Mouse (Mus musculus) stomach, embryonic 16.5 days (tissue): ENCODE data around the gene Epha4. TPM values are rescaled to one million over a fixed set of nuclear protein-coding genes. Genes with fewer than 3 reads are reported as not detected.

Source experiments
- ATAC-seq: fragments of 200-750 bp; cut with Nextera tagmentation; 2 replicates; pipeline ENCODE4 v1.8.0; 2017; ENCODE audit warnings: moderate number of reproducible peaks, moderate TSS enrichment; ENCODE audit not compliant: insufficient read depth, low FRiP score
- H3K27ac ChIP-seq: fragments of 300-500 bp; sonication (generic); 2 replicates; pipeline ENCODE4 v1.5.1; 2014; ENCODE audit warnings: low read length
- H3K27me3 ChIP-seq: fragments of 300-500 bp; sonication (generic); 2 replicates; pipeline ENCODE4 v1.6.1; 2014; ENCODE audit warnings: low read length, control low read depth, mixed read lengths; ENCODE audit not compliant: control insufficient read depth, insufficient read depth
- H3K36me3 ChIP-seq: fragments of 300-500 bp; sonication (generic); 2 replicates; pipeline ENCODE4 v1.6.1; 2014; ENCODE audit warnings: low read length; ENCODE audit not compliant: control insufficient read depth, insufficient read depth
- H3K4me1 ChIP-seq: fragments of 300-500 bp; sonication (generic); 2 replicates; pipeline ENCODE4 v1.6.1; 2014; ENCODE audit warnings: low read length, control low read depth, mixed read lengths; ENCODE audit not compliant: control insufficient read depth, insufficient read depth
- H3K4me2 ChIP-seq: fragments of 300-500 bp; sonication (generic); 2 replicates; pipeline ENCODE4 v1.6.1; 2014; ENCODE audit warnings: low read depth, low read length, mixed read lengths
- H3K4me3 ChIP-seq: fragments of 300-500 bp; sonication (generic); replicated peaks from 2 replicates; pipeline ENCODE4 v1.5.1; 2014; ENCODE audit warnings: mild to moderate bottlenecking, low read length
- H3K9ac ChIP-seq: fragments of 300-500 bp; sonication (generic); 2 replicates; pipeline ENCODE4 v1.6.1; 2014; ENCODE audit warnings: low read length
- H3K9me3 ChIP-seq: fragments of 300-500 bp; sonication (generic); replicated peaks from 2 replicates; pipeline ENCODE4 v1.6.1; 2016; ENCODE audit warnings: low read length, control low read depth; ENCODE audit not compliant: control insufficient read depth
- WGBS: fragments of 180-500 bp; shearing (Covaris S2); extraction: QIAGEN DNeasy Blood & Tissue Kit; methylation state at CpG from one replicate; pipeline ENCODE4 v1.1.7; 2014; 5-methylcytosine and 5-hydroxymethylcytosine counted together
- polyA plus RNA-seq: library from polyadenylated mRNA; unstranded; fragments of >200 nt; fragmentation: Nextera tagmentation; extraction: Ambion mirVana; gene quantifications from 2 replicates; pipeline ENCODE4 v1.2.1, GENCODE M21; 2015

Gene Epha4
- polyA plus RNA-seq, 1 experiment from 2014 or later = 12.0 TPM

GRCm38 (mm10) chr1:77532576-77533183 lies 17.8 kb upstream of the Epha4 start:
- Histone ChIP-seq H3K36me3 (no peaks in the 10 kb centered on the region), H3K4me2 (no peak overlapping the region), H3K27me3 (no peaks in the 10 kb centered on the region), H3K9ac (no peak overlapping the region), H3K27ac (no peak overlapping the region), H3K4me1 (no peaks in the 10 kb centered on the region), H3K9me3 (no peaks in the 10 kb centered on the region), H3K4me3 (no peak overlapping the region)
- no peak for ATAC-seq
- WGBS = 49% methylated on average over 6 of the region's 6 CpGs

- no peak for ATAC-seq
- no peaks in the 10 kb centered on the region for H3K36me3 ChIP-seq
- H3K27me3 ChIP-seq = no peaks in the 10 kb centered on the region
- 60% methylated on average over 5 of the region's 5 CpGs for WGBS
- no peaks in the 10 kb centered on the region for H3K9me3 ChIP-seq
- H3K4me2 ChIP-seq = no peak overlapping the region
- no peaks in the 10 kb centered on the region for H3K4me1 ChIP-seq
- H3K9ac ChIP-seq = no peak overlapping the region
- H3K4me3 ChIP-seq = no peak overlapping the region
- no peak overlapping the region for H3K27ac ChIP-seq
These were observed 17.2 kb upstream of the Epha4 start for GRCm38 (mm10) chr1:77531934-77532575.

- H3K4me2 ChIP-seq = no peak overlapping the region
- no peak overlapping the region for H3K27ac ChIP-seq
- H3K4me1 ChIP-seq = no peaks in the 10 kb centered on the region
- ATAC-seq = no peak
- 66% methylated on average over 8 of the region's 8 CpGs for WGBS
- no peak overlapping the region for H3K4me3 ChIP-seq
- no peaks in the 10 kb centered on the region for H3K36me3 ChIP-seq
- H3K27me3 ChIP-seq = peaks cover 4% of the 10 kb centered on the region
- H3K9ac ChIP-seq = no peak overlapping the region
- H3K9me3 ChIP-seq = no peaks in the 10 kb centered on the region
These were observed 10.2 kb upstream of the Epha4 start for GRCm38 (mm10) chr1:77525082-77525481.

DNA sequence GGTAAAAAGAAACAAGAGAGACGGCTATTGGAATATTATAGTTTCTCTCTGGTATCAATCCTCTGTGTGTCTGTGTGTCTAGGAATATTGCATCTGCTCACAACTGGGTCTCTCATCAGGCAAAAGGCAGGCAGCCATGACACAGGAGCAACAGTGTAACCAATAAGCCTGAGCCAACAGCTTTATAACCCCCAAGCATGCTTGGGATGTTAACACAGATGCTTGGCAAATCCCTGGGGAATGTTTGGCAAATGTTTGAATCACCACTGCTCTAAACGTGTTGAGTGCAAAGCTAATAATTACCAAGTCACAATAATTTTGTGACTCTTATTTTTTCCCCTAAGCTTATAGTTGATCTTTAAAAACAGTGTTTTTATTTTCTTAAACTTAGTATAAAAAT lies 8.5 kb upstream of the Epha4 start:
- Histone ChIP-seq H3K36me3 (no peaks in the 10 kb centered on the region), H3K9ac (no peak overlapping the region), H3K4me3 (no peak overlapping the region), H3K4me2 (no peak overlapping the region), H3K27ac (no peak overlapping the region), H3K27me3 (peaks cover 4% of the 10 kb centered on the region), H3K4me1 (no peaks in the 10 kb centered on the region), H3K9me3 (no peaks in the 10 kb centered on the region)
- ATAC-seq = no peak
- WGBS = 59% methylated on average over 2 of the region's 2 CpGs

GRCm38 (mm10) chr1:77521640-77522539 lies 7.0 kb upstream of the Epha4 start:
- WGBS = 38% methylated on average over 17 of the region's 17 CpGs
- H3K27me3 ChIP-seq = peaks cover 9% of the 10 kb centered on the region
- no peak overlapping the region for H3K9ac ChIP-seq
- no peaks in the 10 kb centered on the region for H3K9me3 ChIP-seq
- ATAC-seq = no peak
- no peaks in the 10 kb centered on the region for H3K36me3 ChIP-seq
- H3K4me1 ChIP-seq = no peaks in the 10 kb centered on the region; the same call in 1 of the 2 replicates
- H3K4me3 ChIP-seq = no peak overlapping the region
- H3K4me2 ChIP-seq = no peak overlapping the region
- no peak overlapping the region for H3K27ac ChIP-seq

GRCm38 (mm10) chr1:77518715-77519114 lies 3.8 kb upstream of the Epha4 start:
- no peaks in the 10 kb centered on the region for H3K36me3 ChIP-seq
- H3K4me2 ChIP-seq = no peak overlapping the region
- ATAC-seq = no peak
- no peaks in the 10 kb centered on the region for H3K9me3 ChIP-seq
- 70% methylated on average over 3 of the region's 3 CpGs for WGBS
- H3K9ac ChIP-seq = no peak overlapping the region
- H3K4me1 ChIP-seq = peaks cover 5% of the 10 kb centered on the region; the same call in 1 of the 2 replicates
- no peak overlapping the region for H3K4me3 ChIP-seq
- H3K27me3 ChIP-seq = peaks cover 9% of the 10 kb centered on the region
- H3K27ac ChIP-seq = no peak overlapping the region

GRCm38 (mm10) chr1:77516203-77516991 lies 1.5 kb upstream of the Epha4 start:
- H3K9me3 ChIP-seq = no peaks in the 10 kb centered on the region
- WGBS = 2% methylated on average over 36 of the region's 36 CpGs
- peak overlapping the region; percentile 75 for H3K9ac ChIP-seq
- H3K4me3 ChIP-seq = peak overlapping the region; percentile 77
- H3K36me3 ChIP-seq = no peaks in the 10 kb centered on the region
- H3K4me1 ChIP-seq = peaks cover 19% of the 10 kb centered on the region; the same call in 1 of the 2 replicates
- H3K27me3 ChIP-seq = peaks cover 9% of the 10 kb centered on the region
- peak overlapping the region; percentile 96 for H3K4me2 ChIP-seq
- ATAC-seq = peak; percentile 41; the same call in 1 of the 2 replicates
- 0 out of 2 replicates have a peak overlapping the region, but pooled peaks have one; percentile 56 for H3K27ac ChIP-seq

DNA sequence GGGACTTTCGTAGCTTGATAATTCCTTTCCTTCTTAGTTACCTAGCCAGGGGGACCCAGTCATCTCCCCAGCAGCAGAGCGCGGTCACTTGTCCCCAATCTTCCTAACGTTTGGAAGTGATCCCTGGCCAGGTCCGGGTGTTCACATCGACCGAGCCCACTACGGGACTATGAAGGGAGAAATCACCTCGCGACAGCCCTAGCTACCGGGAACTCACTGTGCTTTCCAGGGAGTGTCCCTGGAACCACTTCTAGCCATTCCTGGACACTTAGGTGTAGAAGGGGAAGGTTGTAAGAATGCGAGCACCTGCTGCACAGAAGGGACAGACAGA lies 728 bp upstream of the Epha4 start:
- Histone ChIP-seq H3K27ac (peak overlapping the region; percentile 56), H3K9ac (peak overlapping the region; percentile 75)
- 0% methylated on average over 12 of the region's 12 CpGs for WGBS

More for the DNA sequence above, 728 bp upstream of the Epha4 start:
- Histone ChIP-seq H3K4me3 (peak overlapping the region; percentile 77), H3K36me3 (no peaks in the 10 kb centered on the region), H3K4me2 (peak overlapping the region; percentile 96), H3K9me3 (no peaks in the 10 kb centered on the region), H3K4me1 (peaks cover 21% of the 10 kb centered on the region; the same call in 1 of the 2 replicates), H3K27me3 (peaks cover 9% of the 10 kb centered on the region)
- no peak for ATAC-seq
